Mouse (Mus musculus) embryonic fibroblast, embryonic 13.5 days (primary cell): ENCODE results near the gene Foxn1.

ENCODE experiments used
- CTCF ChIP-seq: IDR thresholded peaks from 2 replicates; pipeline ENCODE4 v1.5.1; 2011; ENCODE audit warnings: mild to moderate bottlenecking, control low read depth, low read length, moderate library complexity, borderline replicate concordance; ENCODE audit not compliant: insufficient read depth
- POLR2A ChIP-seq: IDR thresholded peaks from 2 replicates; pipeline ENCODE4 v1.6.1; 2011; ENCODE audit warnings: low read depth, mild to moderate bottlenecking, control low read depth, low read length, moderate library complexity

GRCm38 (mm10) chr11:78380351-78380750 is 6.0 kb downstream of the Foxn1 start:
- TF ChIP-seq CTCF, result no peak
- no peak for TF ChIP-seq POLR2A
